ENCODE assay signal across 8 mouse cellular contexts in genomic region chr1:91299707-91300426, GRCm38 (mm10). TPM values are rescaled to one million over a fixed set of nuclear protein-coding genes. Genes with fewer than 3 reads are reported as not detected.
DNase-seq lines count a peak whose midpoint lies in the region; ATAC-seq lines count a peak whose summit lies in the region.

No protein-coding gene starts in this region.

- H3K4me3 ChIP-seq in liver, embryonic 15.5 days (replicated peaks) = peak overlapping the region; percentile 81
- H3K4me3 ChIP-seq in forebrain, embryonic 16.5 days (replicated peaks; ENCODE audit: low read length) = no peak overlapping the region

- H3K9ac ChIP-seq in liver, embryonic 15.5 days = peak overlapping the region; percentile 82; the same call in 1 of the 2 replicates
- no peak overlapping the region for H3K9ac ChIP-seq in forebrain, embryonic 16.5 days (replicated peaks; ENCODE audit: low read depth, low read length)

- peaks cover 44% of the 10 kb centered on the region for H3K4me1 ChIP-seq in liver, embryonic 15.5 days (replicated peaks)
- peaks cover 10% of the 10 kb centered on the region for H3K4me1 ChIP-seq in forebrain, embryonic 16.5 days (replicated peaks; ENCODE audit: control insufficient read depth, insufficient read depth, low read length)

- H3K36me3 ChIP-seq in liver, embryonic 15.5 days (replicated peaks) = peaks cover 36% of the 10 kb centered on the region
- no peaks in the 10 kb centered on the region for H3K36me3 ChIP-seq in forebrain, embryonic 16.5 days (ENCODE audit: control insufficient read depth, insufficient read depth)

- H3K27me3 ChIP-seq in liver, embryonic 15.5 days = no peaks in the 10 kb centered on the region
- no peaks in the 10 kb centered on the region for H3K27me3 ChIP-seq in forebrain, embryonic 16.5 days (replicated peaks; ENCODE audit: control insufficient read depth, insufficient read depth, low read length)

- peak overlapping the region; percentile 95 for H3K4me2 ChIP-seq in liver, embryonic 15.5 days
- H3K4me2 ChIP-seq in forebrain, embryonic 16.5 days (ENCODE audit: low read length) = no peak overlapping the region

- DNase-seq in adrenal gland, adult 2 months = peak; percentile 39
- DNase-seq in adrenal gland, postnatal 4 days (ENCODE audit: low spot score in 2 of 2) = no peak
- peak; percentile 61 for DNase-seq in brain, adult 2 months (ENCODE audit: low read depth, low spot score)
- peak; percentile 44 for DNase-seq in heart, adult 8-10 months (ENCODE audit: low spot score)
- DNase-seq in testis, postnatal 10 days (ENCODE audit: low spot score) = no peak

- H3K9me3 ChIP-seq in liver, embryonic 15.5 days (replicated peaks) = no peaks in the 10 kb centered on the region
- H3K9me3 ChIP-seq in forebrain, embryonic 16.5 days (ENCODE audit: control insufficient read depth, low read length) = no peaks in the 10 kb centered on the region

- H3K27ac ChIP-seq in liver, embryonic 15.5 days (replicated peaks) = peak overlapping the region; percentile 64
- H3K27ac ChIP-seq in forebrain, embryonic 16.5 days (ENCODE audit: low read length) = no peak overlapping the region

- no peak for ATAC-seq in liver, embryonic 15.5 days (ENCODE audit: insufficient read depth)
- ATAC-seq in CD4-positive, CD25-positive, alpha-beta regulatory T cell, adult 4 months = no peak
- ATAC-seq in forebrain, embryonic 16.5 days = no peak

- WGBS in liver, embryonic 15.5 days (ENCODE audit: insufficient replicate concordance) = 70% methylated on average over 5 of the region's 5 CpGs
- WGBS in forebrain, embryonic 16.5 days = 84% methylated on average over 4 of the region's 5 CpGs

RNA-seq across cellular contexts. Expression of gene Scly, which starts 1.7 kb away (rescaled TPM):
- total RNA-seq in adrenal gland, adult 2 months (2021) = 10 to 100 TPM; 22.9 to 28.4 TPM
- 15.1 and 20.7 TPM in 2 replicates for polyA plus RNA-seq in adrenal gland, adult 2 months (2012; rRNA removed)
- 10 to 100 TPM; 18.8 to 21.3 TPM for total RNA-seq in adrenal gland, postnatal 4 days (2021)
- total RNA-seq in heart, adult 8-10 months (2022) = 10 to 100 TPM; 15.5 to 20.3 (median 19.3) TPM
- 27.5 and 31.2 TPM in 2 replicates for polyA plus RNA-seq in liver, embryonic 15.5 days (2015; fragmentation: Nextera tagmentation; extraction: Ambion mirVana)
- 10 to 100 TPM; 57.1 to 91.0 TPM for polyA plus RNA-seq in CD4-positive, CD25-positive, alpha-beta regulatory T cell, adult 4 months (2017; shearing (Covaris generic))
- polyA plus RNA-seq in forebrain, embryonic 16.5 days (2015; fragmentation: Nextera tagmentation; extraction: Ambion mirVana) = 7.6 and 9.3 TPM in 2 replicates

RNA-seq across cellular contexts. Expression of gene Espnl, which starts 22.0 kb away (rescaled TPM):
- total RNA-seq in adrenal gland, adult 2 months (2021) = under 1 TPM in 1 of 2 experiments, not detected in 1; 0.12 TPM
- 0.04 and 0.10 TPM in 2 replicates for polyA plus RNA-seq in adrenal gland, adult 2 months (2012; rRNA removed)
- total RNA-seq in adrenal gland, postnatal 4 days (2021) = under 1 TPM; 0.06 to 0.08 TPM
- total RNA-seq in heart, adult 8-10 months (2022) = not detected
- polyA plus RNA-seq in liver, embryonic 15.5 days (2015; fragmentation: Nextera tagmentation; extraction: Ambion mirVana) = 0.01 and 0.02 TPM in 2 replicates
- not detected for polyA plus RNA-seq in CD4-positive, CD25-positive, alpha-beta regulatory T cell, adult 4 months (2017; shearing (Covaris generic))
- polyA plus RNA-seq in forebrain, embryonic 16.5 days (2015; fragmentation: Nextera tagmentation; extraction: Ambion mirVana) = 0.08 and 0.14 TPM in 2 replicates

RNA-seq across cellular contexts. Expression of gene Ube2f, which starts 49.8 kb away (rescaled TPM):
- 100 to 1,000 TPM in 1 of 2 experiments, 10 to 100 TPM in 1; 64.8 to 109 TPM for total RNA-seq in adrenal gland, adult 2 months (2021)
- polyA plus RNA-seq in adrenal gland, adult 2 months (2012; rRNA removed) = 11.7 and 13.9 TPM in 2 replicates
- 10 to 100 TPM; 49.7 to 52.0 TPM for total RNA-seq in adrenal gland, postnatal 4 days (2021)
- total RNA-seq in heart, adult 8-10 months (2022) = 10 to 100 TPM; 39.6 to 52.2 (median 45.2) TPM
- 66.9 and 68.6 TPM in 2 replicates for polyA plus RNA-seq in liver, embryonic 15.5 days (2015; fragmentation: Nextera tagmentation; extraction: Ambion mirVana)
- 10 to 100 TPM; 85.2 to 93.4 TPM for polyA plus RNA-seq in CD4-positive, CD25-positive, alpha-beta regulatory T cell, adult 4 months (2017; shearing (Covaris generic))
- 67.7 and 67.9 TPM in 2 replicates for polyA plus RNA-seq in forebrain, embryonic 16.5 days (2015; fragmentation: Nextera tagmentation; extraction: Ambion mirVana)

RNA-seq across cellular contexts. Expression of gene Klhl30, which starts 50.9 kb away (rescaled TPM):
- total RNA-seq in adrenal gland, adult 2 months (2021) = 1 to 10 TPM; 1.0 to 2.1 TPM
- polyA plus RNA-seq in adrenal gland, adult 2 months (2012; rRNA removed) = 3.1 and 3.3 TPM in 2 replicates
- 1 to 10 TPM; 1.5 to 3.5 TPM for total RNA-seq in adrenal gland, postnatal 4 days (2021)
- 10 to 100 TPM; 36.7 to 52.8 (median 42.5) TPM for total RNA-seq in heart, adult 8-10 months (2022)
- polyA plus RNA-seq in liver, embryonic 15.5 days (2015; fragmentation: Nextera tagmentation; extraction: Ambion mirVana) = 0.13 and 0.22 TPM in 2 replicates
- polyA plus RNA-seq in CD4-positive, CD25-positive, alpha-beta regulatory T cell, adult 4 months (2017; shearing (Covaris generic)) = not detected
- 0.15 TPM in 1 of 2 replicates, not detected in the other for polyA plus RNA-seq in forebrain, embryonic 16.5 days (2015; fragmentation: Nextera tagmentation; extraction: Ambion mirVana)

Comparison
In these comparisons a context has a peak if more than half of its experiments do, and no peak if none do; other contexts are left out.
1. DNase-seq: peak in adrenal gland, adult 2 months (single experiment), brain, adult 2 months (single experiment) and heart, adult 8-10 months (single experiment); none in adrenal gland, postnatal 4 days (0 of 2) and testis, postnatal 10 days (single experiment).